ENCODE assay signal across 17 mouse cellular contexts in the genomic region with DNA sequence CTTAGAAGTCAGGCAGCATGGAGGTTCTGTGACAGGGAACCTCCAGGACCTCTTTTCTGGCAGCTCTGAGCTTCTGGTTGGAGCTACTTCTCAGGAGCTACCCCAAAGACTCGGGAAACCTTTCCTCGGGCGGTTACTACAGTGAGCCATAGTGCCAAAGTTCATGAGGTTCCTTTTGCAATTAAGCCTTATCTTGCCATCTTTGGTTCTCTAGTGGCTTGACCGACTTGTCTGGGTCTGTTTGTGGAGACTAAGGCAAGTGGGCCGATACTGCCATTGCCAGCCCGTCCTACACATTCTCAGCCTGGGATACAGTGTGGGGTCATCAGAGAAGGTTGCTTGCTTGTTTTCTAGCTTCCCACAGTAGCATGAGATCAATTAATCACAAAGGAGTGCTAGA. TPM values are rescaled to one million over a fixed set of nuclear protein-coding genes. Genes with fewer than 3 reads are reported as not detected.
"Had no signal": no experiment of that assay in that cellular context is flagged by ENCODE, and none has a peak within 500 bp of the region (broad histone marks: within the 10 kb centered on the region; RNA-seq: fewer than 3 reads in every experiment).

No protein-coding gene starts in this region.

- H3K4me3 ChIP-seq: neural tube, embryonic 12.5 days; neural tube, embryonic 13.5 days; neural tube, embryonic 15.5 days; stomach, embryonic 15.5 days had no signal

- H3K4me2 ChIP-seq: neural tube, embryonic 12.5 days; neural tube, embryonic 13.5 days; neural tube, embryonic 15.5 days; stomach, embryonic 15.5 days had no signal

- H3K9ac ChIP-seq: neural tube, embryonic 12.5 days; neural tube, embryonic 13.5 days; neural tube, embryonic 15.5 days; stomach, embryonic 15.5 days had no signal

- H3K9me3 ChIP-seq: neural tube, embryonic 12.5 days; neural tube, embryonic 13.5 days; neural tube, embryonic 15.5 days; stomach, embryonic 15.5 days had no signal

- H3K27ac ChIP-seq: neural tube, embryonic 12.5 days; neural tube, embryonic 13.5 days; neural tube, embryonic 15.5 days; stomach, embryonic 15.5 days; stomach, postnatal 0 days had no signal

- H3K4me1 ChIP-seq: neural tube, embryonic 13.5 days; stomach, embryonic 15.5 days had no signal

- H3K27me3 ChIP-seq: neural tube, embryonic 12.5 days; neural tube, embryonic 13.5 days; neural tube, embryonic 15.5 days; stomach, embryonic 15.5 days had no signal

- DNase-seq: retina, postnatal 1 day; right cerebral cortex, adult 18-20 months; right cerebral cortex, postnatal 14 days; right cerebral cortex, postnatal 25 days; right cerebral cortex, postnatal 4 days; spleen, adult 18-20 months; thymus, adult 18-20 months; thymus, adult 2 months; thymus, postnatal 25 days; thymus, postnatal 36 days; thymus, postnatal 4 days had no signal

RNA-seq across cellular contexts. Expression of gene Clec2l, which starts 29.7 kb away (rescaled TPM):
- total RNA-seq: neutrophil, adult 5-6 weeks had no signal
